Mouse (Mus musculus) hindbrain, postnatal 0 days (tissue): ENCODE data around the gene AW011738. TPM values are rescaled to one million over a fixed set of nuclear protein-coding genes. Genes with fewer than 3 reads are reported as not detected.
A peak's percentile ranks its signal among the peaks of the same experiment; 100 is the strongest.

Experiments used
- ATAC-seq: fragments of 200-750 bp; cut with Nextera tagmentation; 2 replicates; pipeline ENCODE4 v1.8.0; 2017; ENCODE audit warnings: mild to moderate bottlenecking, moderate TSS enrichment, moderate library complexity
- DNase-seq: peaks from one replicate; pipeline ENCODE4 v3.0.0-alpha.2; 2015; ENCODE audit warnings: low spot score
- H3K27ac ChIP-seq: fragments of 300-500 bp; sonication (generic); 2 replicates; pipeline ENCODE4 v1.5.1; 2014; ENCODE audit warnings: mild to moderate bottlenecking
- H3K27me3 ChIP-seq: fragments of 300-500 bp; sonication (generic); 2 replicates; pipeline ENCODE4 v1.6.1; 2014; ENCODE audit warnings: low read length, mixed read lengths; ENCODE audit not compliant: insufficient read depth
- H3K36me3 ChIP-seq: fragments of 300-500 bp; sonication (generic); 2 replicates; pipeline ENCODE4 v1.6.1; 2014; ENCODE audit warnings: low read length, mixed read lengths; ENCODE audit not compliant: insufficient read depth
- H3K4me1 ChIP-seq: fragments of 300-500 bp; sonication (generic); 2 replicates; pipeline ENCODE4 v1.6.1; 2014; ENCODE audit warnings: antibody characterized with exemption, low read length, mixed read lengths; ENCODE audit not compliant: insufficient read depth
- H3K4me2 ChIP-seq: fragments of 300-500 bp; sonication (generic); 2 replicates; pipeline ENCODE4 v1.6.1; 2014; ENCODE audit warnings: low read depth, mild to moderate bottlenecking, low read length, moderate library complexity, mixed read lengths
- H3K4me3 ChIP-seq: fragments of 300-500 bp; sonication (generic); 2 replicates; pipeline ENCODE4 v1.5.1; 2014; ENCODE audit warnings: low read length
- H3K9ac ChIP-seq: fragments of 300-500 bp; sonication (generic); replicated peaks from 2 replicates; pipeline ENCODE4 v1.6.1; 2014; ENCODE audit warnings: mild to moderate bottlenecking, low read length, moderate library complexity, mixed read lengths
- H3K9me3 ChIP-seq: fragments of 300-500 bp; sonication (generic); 2 replicates; pipeline ENCODE4 v1.6.1; 2016; ENCODE audit warnings: low read length, mixed read lengths
- CTCF ChIP-seq: IDR thresholded peaks from 2 replicates; pipeline ENCODE4 v1.5.1; 2016; ENCODE audit warnings: antibody characterized with exemption, control low read depth, low read depth
- WGBS: fragments of 180-500 bp; shearing (Covaris S2); extraction: QIAGEN DNeasy Blood & Tissue Kit; methylation state at CpG from one replicate; pipeline ENCODE4 v1.1.7; 2014; 5-methylcytosine and 5-hydroxymethylcytosine counted together
- polyA plus RNA-seq: library from polyadenylated mRNA; unstranded; fragments of >200 nt; fragmentation: Nextera tagmentation; extraction: Ambion mirVana; gene quantifications from 2 replicates; pipeline ENCODE4 v1.2.1, GENCODE M21; 2015
- total RNA-seq: library from RNA; depleted of rRNA; stranded (reverse); fragments of >200 nt; gene quantifications from 2 replicates; pipeline ENCODE4 v1.2.3, GENCODE M21; 2014

The AW011738 gene
- total and polyA plus RNA-seq, 2 experiments from 2014 or later, result 3.7 to 5.0 TPM

- Histone ChIP-seq H3K4me1 (peaks cover 8% of the 10 kb centered on the region; the same call in 1 of the 2 replicates), H3K27ac (no peak overlapping the region), H3K36me3 (peaks cover 27% of the 10 kb centered on the region), H3K9me3 (no peaks in the 10 kb centered on the region), H3K9ac (peak overlapping the region; percentile 28; the same call in 1 of the 2 replicates), H3K4me3 (no peak overlapping the region), H3K4me2 (peak overlapping the region; percentile 10; the same call in 1 of the 2 replicates), H3K27me3 (no peaks in the 10 kb centered on the region)
- ATAC-seq, result peak; percentile 16; the same call in 1 of the 2 replicates
- peak; percentile 35 for DNase-seq
- TF ChIP-seq CTCF, result no peak
- WGBS, result 38% methylated on average over 18 of the region's 18 CpGs
Observed at GRCm38 (mm10) chr4:156227752-156228392, 24.8 kb downstream of the AW011738 start.

- Histone ChIP-seq H3K27me3 (no peaks in the 10 kb centered on the region), H3K9me3 (no peaks in the 10 kb centered on the region), H3K4me2 (peak overlapping the region; percentile 10; the same call in 1 of the 2 replicates), H3K27ac (no peak overlapping the region), H3K9ac (peak overlapping the region; percentile 28; the same call in 1 of the 2 replicates), H3K4me3 (no peak overlapping the region), H3K4me1 (peaks cover 12% of the 10 kb centered on the region), H3K36me3 (peaks cover 27% of the 10 kb centered on the region)
- DNase-seq, result no peak
- 24% methylated on average over 12 of the region's 12 CpGs for WGBS
- no peak for TF ChIP-seq CTCF
- 0 out of 2 replicates have a peak, but pooled peaks have one; percentile 4 for ATAC-seq
Observed at GRCm38 (mm10) chr4:156228393-156229024, 25.4 kb downstream of the AW011738 start.

DNA sequence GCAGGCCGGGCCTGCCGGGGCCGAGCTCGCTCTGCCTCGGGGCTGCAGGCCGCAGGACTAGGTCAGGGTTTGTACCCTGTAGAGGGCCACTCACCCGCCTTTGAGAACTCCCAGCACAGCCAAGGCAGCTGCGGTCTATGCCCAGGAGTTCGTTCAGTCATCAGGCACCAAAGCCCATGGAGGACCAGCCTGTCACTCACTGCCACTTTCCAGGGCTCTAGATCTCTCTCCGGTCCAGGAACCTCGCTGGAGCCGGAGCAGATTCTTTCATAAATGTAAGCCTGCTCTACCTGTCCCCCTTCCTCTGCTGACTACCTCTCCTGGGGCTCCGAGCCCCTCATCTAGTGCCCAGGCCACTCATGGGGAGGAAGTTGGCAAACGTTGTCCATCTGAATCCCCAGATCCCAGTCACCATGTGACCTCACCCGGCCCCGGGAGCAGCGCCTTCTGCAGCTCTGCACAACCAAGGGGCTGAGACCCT, 31.0 kb downstream of the AW011738 start:
- ATAC-seq (no peak), DNase-seq (peak; percentile 46)
- H3K4me3 ChIP-seq, result peak overlapping the region; percentile 97
- no peaks in the 10 kb centered on the region for H3K27me3 ChIP-seq
- 0 out of 2 replicates have a peak, but pooled peaks have one; percentile 7 for TF ChIP-seq CTCF
- H3K36me3 ChIP-seq, result peaks cover 32% of the 10 kb centered on the region
- H3K9ac ChIP-seq, result peak overlapping the region; percentile 65
- H3K4me1 ChIP-seq, result peaks cover 9% of the 10 kb centered on the region
- WGBS, result 1% methylated on average over 17 of the region's 17 CpGs
- no peaks in the 10 kb centered on the region for H3K9me3 ChIP-seq
- H3K4me2 ChIP-seq, result peak overlapping the region; percentile 75
- H3K27ac ChIP-seq, result peak overlapping the region; percentile 87

- H3K36me3 ChIP-seq, result peaks cover 33% of the 10 kb centered on the region
- no peak for TF ChIP-seq CTCF
- DNase-seq (peak; percentile 89), ATAC-seq (peak; percentile 70)
- peaks cover 9% of the 10 kb centered on the region for H3K4me1 ChIP-seq
- H3K27ac ChIP-seq, result peak within 1 kb of the TSS; percentile 92
- H3K27me3 ChIP-seq, result no peaks in the 10 kb centered on the region
- H3K9me3 ChIP-seq, result no peaks in the 10 kb centered on the region
- H3K9ac ChIP-seq, result peak within 1 kb of the TSS; percentile 71
- peak within 1 kb of the TSS; percentile 97 for H3K4me3 ChIP-seq
- H3K4me2 ChIP-seq, result peak within 1 kb of the TSS; percentile 75
- under 1% methylated on average over 38 of the region's 48 CpGs for WGBS
Observed at GRCm38 (mm10) chr4:156234701-156235213, 31.7 kb downstream of the AW011738 start, which contains the start of gene Plekhn1. Plekhn1 (minus strand) TSS chr4:156234857.

DNA sequence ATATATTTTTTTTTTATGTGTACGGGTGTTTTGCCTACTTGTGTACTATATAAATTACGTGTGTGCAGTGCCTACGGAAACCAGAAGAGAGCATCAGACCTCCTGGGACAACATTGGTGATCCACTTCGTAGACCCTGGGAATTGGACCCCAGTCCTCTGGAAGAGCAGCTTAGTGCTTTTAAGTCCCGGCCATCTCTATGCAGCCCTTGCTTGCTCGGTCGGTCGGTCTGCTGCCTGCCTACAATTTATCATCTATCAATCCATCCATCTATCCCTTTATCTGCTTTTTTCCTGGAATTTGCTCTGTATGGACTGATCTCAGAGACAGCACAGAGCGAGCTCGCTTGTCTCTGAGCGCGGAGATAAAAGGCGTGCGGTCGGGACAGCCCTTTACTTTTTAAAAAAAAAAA, 32.3 kb downstream of the AW011738 start:
- Histone ChIP-seq H3K9me3 (no peaks in the 10 kb centered on the region), H3K4me1 (peaks cover 9% of the 10 kb centered on the region), H3K9ac (peak overlapping the region; percentile 71), H3K27me3 (no peaks in the 10 kb centered on the region), H3K4me3 (peak overlapping the region; percentile 97), H3K4me2 (peak overlapping the region; percentile 75), H3K27ac (peak overlapping the region; percentile 92), H3K36me3 (peaks cover 32% of the 10 kb centered on the region)
- WGBS, result under 1% methylated on average over 15 of the region's 15 CpGs
- peak; percentile 85 for DNase-seq
- TF ChIP-seq CTCF, result peak; percentile 49
- peak; percentile 19 for ATAC-seq

DNA sequence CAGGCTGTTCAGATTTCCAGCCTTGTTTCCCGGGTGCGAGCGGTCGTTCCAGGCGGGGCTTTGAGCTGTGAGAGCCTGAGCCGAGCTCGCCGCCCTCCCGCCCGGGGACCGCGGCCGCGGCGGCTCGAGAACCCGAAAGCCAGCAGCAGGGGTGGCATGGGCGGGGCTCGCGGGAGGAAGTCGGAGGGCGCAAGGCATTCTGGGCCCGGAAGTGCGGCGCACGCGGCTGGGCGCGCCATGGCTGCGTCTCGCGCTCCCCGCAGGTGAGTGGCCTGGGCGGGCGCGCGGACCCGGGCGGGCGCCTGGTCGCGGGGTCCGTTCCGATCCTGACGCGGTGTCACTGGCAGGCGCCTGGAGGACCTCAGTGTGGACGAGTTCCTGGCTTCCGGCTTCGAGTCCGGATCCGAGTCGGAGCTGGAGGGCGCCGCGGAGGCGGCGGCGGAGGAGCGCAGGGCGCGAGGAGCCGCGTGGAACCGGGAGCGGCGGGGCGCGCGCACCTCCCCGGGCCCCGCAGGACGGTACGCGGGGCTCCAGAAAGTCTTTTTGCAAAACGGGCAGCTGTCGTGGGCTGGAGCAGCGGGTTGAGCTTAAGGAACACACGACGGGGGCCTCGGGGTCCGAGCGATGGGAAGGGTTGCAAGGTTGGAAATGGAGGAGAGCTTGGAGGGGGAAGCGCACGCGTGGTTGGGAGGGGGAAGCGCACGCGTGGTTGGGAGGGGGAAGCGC, 32.9 kb downstream of the AW011738 start, which contains the start of gene Noc2l:
Gene Noc2l, plus strand, starts transcription at position 203 of the 726 bp plus-strand sequence.
- peak within 1 kb of the TSS; percentile 92 for H3K27ac ChIP-seq
- H3K27me3 ChIP-seq, result no peaks in the 10 kb centered on the region
- H3K4me3 ChIP-seq, result peak within 1 kb of the TSS; percentile 97
- peak; percentile 89 for ATAC-seq
- peak within 1 kb of the TSS; percentile 75 for H3K4me2 ChIP-seq
- 1% methylated on average over 87 of the region's 90 CpGs for WGBS
- H3K36me3 ChIP-seq, result peaks cover 32% of the 10 kb centered on the region
- no peak for TF ChIP-seq CTCF
- H3K4me1 ChIP-seq, result peaks cover 9% of the 10 kb centered on the region
- H3K9ac ChIP-seq, result peak within 1 kb of the TSS; percentile 71
- DNase-seq, result peak; percentile 97
- no peaks in the 10 kb centered on the region for H3K9me3 ChIP-seq
